In the genomic region with DNA sequence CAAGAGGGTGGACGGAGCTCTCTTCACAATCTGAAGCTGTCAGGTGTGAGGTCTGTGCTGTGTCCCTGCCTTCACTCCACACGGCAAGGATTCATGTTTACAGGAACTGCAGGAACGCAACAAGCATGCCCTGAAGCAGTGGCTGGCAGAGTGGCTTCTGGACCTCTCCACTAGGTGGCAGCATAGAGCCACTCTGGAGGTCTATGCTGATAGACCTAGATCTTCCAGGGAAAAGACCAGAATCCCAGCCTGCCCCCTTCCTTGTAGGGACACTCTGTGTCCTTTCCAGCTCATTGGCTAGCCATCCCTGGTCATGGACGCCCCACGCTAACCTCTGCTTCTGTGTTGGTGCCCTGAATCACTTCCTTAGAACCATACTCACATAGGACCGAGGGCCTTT, we compare ENCODE assay signal across 8 mouse cellular contexts.
DNase-seq lines count a peak whose midpoint lies in the region; ATAC-seq lines count a peak whose summit lies in the region.

No protein-coding gene starts in this region.

- no peak overlapping the region for H3K4me3 ChIP-seq in hindbrain, embryonic 15.5 days

- H3K4me1 ChIP-seq in hindbrain, embryonic 15.5 days (replicated peaks) = no peaks in the 10 kb centered on the region

- H3K9ac ChIP-seq in hindbrain, embryonic 15.5 days = no peak overlapping the region

- whole genome bisulfite sequencing in hindbrain, embryonic 15.5 days = 31% methylated on average over 6 of the region's 6 CpGs

- no peaks in the 10 kb centered on the region for H3K9me3 ChIP-seq in hindbrain, embryonic 15.5 days

- DNase-seq in T-cell, adult 2 months (ENCODE audit: low spot score) = peak; percentile 61
- DNase-seq in cerebellum, postnatal 25 days = peak; percentile 87 to 92
- DNase-seq in frontal cortex, postnatal 36 days (ENCODE audit: low spot score in 2 of 2) = peak; percentile 85 to 87
- peak; percentile 80 to 91 for DNase-seq in layer of hippocampus, postnatal 25 days (ENCODE audit: extremely low spot score in 1 of 2, low spot score in 1 of 2)
- peak; percentile 89 for DNase-seq in lung, postnatal 36 days
- DNase-seq in retina, postnatal 1 day = peak; percentile 86
- peak; percentile 64 to 69 for DNase-seq in urinary bladder, adult 18-20 months (ENCODE audit: low spot score in 2 of 2)

- H3K27ac ChIP-seq in hindbrain, embryonic 15.5 days (replicated peaks) = no peak overlapping the region

- H3K27me3 ChIP-seq in hindbrain, embryonic 15.5 days = no peaks in the 10 kb centered on the region

- H3K36me3 ChIP-seq in hindbrain, embryonic 15.5 days = peaks cover 67% of the 10 kb centered on the region

- ATAC-seq in hindbrain, embryonic 15.5 days (ENCODE audit: low FRiP score, low read depth) = peak; percentile 57

- no peak overlapping the region for H3K4me2 ChIP-seq in hindbrain, embryonic 15.5 days
